Mouse (Mus musculus) hindbrain, embryonic 12.5 days (tissue): ENCODE results near the gene Rad51b. TPM values are rescaled to one million over a fixed set of nuclear protein-coding genes. Genes with fewer than 3 reads are reported as not detected.

Source experiments
- ATAC-seq: fragments of 200-750 bp; cut with Nextera tagmentation; 2 replicates; pipeline ENCODE4 v1.8.0; 2017; ENCODE audit warnings: moderate TSS enrichment; ENCODE audit not compliant: low FRiP score
- H3K27ac ChIP-seq: fragments of 300-500 bp; sonication (generic); 2 replicates; pipeline ENCODE4 v1.5.1; 2016; ENCODE audit warnings: mild to moderate bottlenecking
- H3K27me3 ChIP-seq: fragments of 300-500 bp; sonication (generic); 2 replicates; pipeline ENCODE4 v1.6.1; 2016; ENCODE audit warnings: mild to moderate bottlenecking
- H3K36me3 ChIP-seq: fragments of 300-500 bp; sonication (generic); 2 replicates; pipeline ENCODE4 v1.6.1; 2016; ENCODE audit warnings: mild to moderate bottlenecking
- H3K4me1 ChIP-seq: fragments of 300-500 bp; sonication (generic); 2 replicates; pipeline ENCODE4 v1.6.1; 2016
- H3K4me2 ChIP-seq: fragments of 300-500 bp; sonication (generic); replicated peaks from 2 replicates; pipeline ENCODE4 v1.6.1; 2016; ENCODE audit warnings: mild to moderate bottlenecking
- H3K4me3 ChIP-seq: fragments of 300-500 bp; sonication (generic); 2 replicates; pipeline ENCODE4 v1.5.1; 2016; ENCODE audit warnings: mild to moderate bottlenecking
- H3K9ac ChIP-seq: fragments of 300-500 bp; sonication (generic); 2 replicates; pipeline ENCODE4 v1.6.1; 2016; ENCODE audit warnings: mild to moderate bottlenecking, moderate library complexity
- H3K9me3 ChIP-seq: fragments of 300-500 bp; sonication (generic); replicated peaks from 2 replicates; pipeline ENCODE4 v1.6.1; 2016; ENCODE audit warnings: mild to moderate bottlenecking
- whole genome bisulfite sequencing: fragments of 180-500 bp; shearing (Covaris S2); methylation state at CpG from one replicate; pipeline ENCODE4 v1.1.7; 2016; 5-methylcytosine and 5-hydroxymethylcytosine counted together
- polyA plus RNA-seq: library from polyadenylated mRNA; unstranded; fragments of >200 nt; fragmentation: Nextera tagmentation; extraction: Ambion mirVana; gene quantifications from 2 replicates; pipeline ENCODE4 v1.2.1, GENCODE M21; 2016

Gene Rad51b
- polyA plus RNA-seq, 1 experiment from 2014 or later = 5.2 TPM

DNA sequence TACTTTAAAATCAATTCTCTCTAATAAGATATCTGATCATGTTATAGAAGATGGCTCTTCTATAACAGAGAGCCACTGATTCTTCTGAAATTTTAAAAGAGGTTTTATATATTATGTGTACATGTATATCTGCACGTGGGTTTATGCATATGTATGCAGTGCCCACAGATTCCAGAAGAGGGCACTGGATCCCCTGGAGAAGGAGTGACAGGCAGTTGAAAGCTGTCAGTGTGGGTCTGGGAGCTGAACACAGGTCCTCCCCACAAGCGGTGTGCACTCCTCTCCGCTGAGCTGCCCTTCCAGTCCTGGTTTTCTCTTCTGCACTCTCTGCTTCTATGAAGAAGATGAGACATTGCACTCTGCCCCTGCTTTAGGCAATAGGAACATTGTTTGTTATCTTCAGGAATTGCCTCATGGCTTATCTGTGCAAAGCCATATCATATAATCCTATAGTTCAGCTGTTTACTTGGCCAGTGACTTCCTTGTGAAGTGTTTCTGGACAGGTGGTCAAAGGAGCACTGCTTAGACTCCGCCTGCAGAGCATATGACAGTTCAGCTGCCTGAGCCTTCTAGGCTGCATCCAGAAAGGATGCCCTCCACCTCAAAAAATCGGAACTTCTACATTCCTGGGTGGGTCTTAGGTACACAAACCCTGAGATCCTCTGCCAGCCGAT, 485.5 kb downstream of the Rad51b start:
- Histone ChIP-seq H3K9me3 (peaks cover 4% of the 10 kb centered on the region; the same call in 1 of the 2 replicates), H3K36me3 (no peaks in the 10 kb centered on the region), H3K27me3 (no peaks in the 10 kb centered on the region), H3K4me2 (no peak overlapping the region), H3K4me3 (no peak overlapping the region), H3K27ac (no peak overlapping the region), H3K9ac (no peak overlapping the region), H3K4me1 (peaks cover 3% of the 10 kb centered on the region; the same call in 1 of the 2 replicates)
- ATAC-seq = no peak
- WGBS = 97% methylated on average over 6 of the region's 6 CpGs

DNA sequence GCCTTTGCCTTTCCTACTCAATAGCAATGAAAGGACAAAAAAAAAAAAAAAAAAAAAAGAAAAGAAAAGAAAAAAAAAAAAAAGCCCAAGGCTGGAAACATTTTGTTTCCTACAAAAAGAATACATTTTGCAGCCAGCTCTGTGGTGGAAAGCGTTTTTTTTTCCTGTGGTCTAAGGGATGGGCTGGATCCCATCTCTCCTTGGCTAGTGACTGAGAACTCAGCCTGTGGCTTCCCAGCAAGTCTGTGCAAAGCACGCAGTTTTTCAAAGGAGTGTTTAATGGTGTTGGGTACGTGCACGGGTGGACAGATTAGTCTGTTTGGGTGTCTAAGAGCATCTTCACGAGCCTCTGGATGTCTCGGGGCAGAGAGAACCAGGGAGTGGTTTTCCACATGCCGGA, 487.1 kb downstream of the Rad51b start:
- no peak for ATAC-seq
- WGBS = 68% methylated on average over 7 of the region's 7 CpGs

DNA sequence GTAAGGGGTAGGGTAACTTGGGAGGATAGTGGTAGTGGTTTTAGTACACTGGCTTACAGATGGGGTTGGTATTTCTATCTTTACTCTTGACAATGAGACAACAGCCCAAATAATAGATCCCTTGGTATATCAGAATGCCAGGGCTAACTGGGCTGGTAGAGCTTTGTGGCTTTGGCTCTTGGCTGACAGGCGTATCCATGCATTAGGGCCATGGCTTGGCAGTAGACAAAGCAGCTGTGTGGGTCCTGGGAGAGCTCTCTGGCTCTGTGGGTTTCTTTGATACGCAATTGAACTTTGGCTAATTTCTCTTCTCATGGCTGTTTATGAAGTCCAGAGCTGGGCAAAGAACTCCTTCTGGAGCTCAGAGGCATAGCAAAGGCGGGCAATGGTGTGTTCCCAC, 488.6 kb downstream of the Rad51b start:
- Histone ChIP-seq H3K27me3 (no peaks in the 10 kb centered on the region), H3K36me3 (no peaks in the 10 kb centered on the region), H3K9me3 (peaks cover 4% of the 10 kb centered on the region; the same call in 1 of the 2 replicates), H3K9ac (no peak overlapping the region), H3K4me1 (no peaks in the 10 kb centered on the region), H3K4me3 (no peak overlapping the region), H3K27ac (no peak overlapping the region), H3K4me2 (no peak overlapping the region)
- WGBS = 92% methylated on average over 3 of the region's 3 CpGs
- ATAC-seq = no peak

More for the DNA sequence above, 487.1 kb downstream of the Rad51b start:
- Histone ChIP-seq H3K9me3 (peaks cover 4% of the 10 kb centered on the region; the same call in 1 of the 2 replicates), H3K27me3 (no peaks in the 10 kb centered on the region), H3K27ac (no peak overlapping the region), H3K4me2 (no peak overlapping the region), H3K4me3 (no peak overlapping the region), H3K4me1 (peaks cover 3% of the 10 kb centered on the region; the same call in 1 of the 2 replicates), H3K36me3 (no peaks in the 10 kb centered on the region), H3K9ac (no peak overlapping the region)

DNA sequence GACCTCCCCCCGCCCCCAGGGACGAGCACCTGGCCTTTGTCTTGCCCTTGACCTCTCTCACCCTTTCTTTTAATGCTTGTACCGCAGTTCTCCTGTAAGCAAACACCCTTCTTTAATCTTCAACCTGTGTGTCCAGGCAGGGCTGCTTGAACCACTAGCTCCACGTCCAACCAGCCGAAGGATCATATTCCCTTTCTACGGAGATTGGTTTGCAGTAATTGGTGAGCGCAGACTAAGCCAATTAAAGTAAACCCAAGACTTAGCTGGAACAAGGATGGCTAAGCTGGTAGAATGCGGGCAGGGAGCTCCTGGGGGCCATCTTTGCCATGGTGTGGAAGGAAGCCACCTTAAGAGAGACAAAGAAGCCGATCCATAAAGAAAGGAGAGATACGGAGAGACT, 490.5 kb downstream of the Rad51b start:
- WGBS = 76% methylated on average over 10 of the region's 10 CpGs

DNA sequence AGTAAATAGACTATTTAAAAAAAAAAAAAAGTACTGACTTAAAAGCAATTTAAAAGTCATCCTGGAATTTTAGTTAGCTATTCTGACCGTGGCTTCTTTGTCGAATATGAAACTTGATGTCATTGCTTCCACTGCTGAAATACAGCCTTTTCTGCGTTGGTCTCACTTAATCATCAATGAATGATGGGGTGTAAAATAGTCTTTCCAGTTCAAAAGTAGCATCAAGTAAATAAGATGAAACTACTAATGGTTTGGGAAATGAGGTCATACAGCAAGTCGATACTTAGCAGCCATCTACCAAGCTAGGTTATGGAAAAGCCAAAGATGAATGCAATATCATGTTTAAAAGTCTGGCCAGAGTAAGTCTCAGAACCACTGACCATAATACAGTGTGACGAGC, 491.3 kb downstream of the Rad51b start:
- WGBS = 87% methylated on average over 5 of the region's 5 CpGs
- H3K4me2 ChIP-seq = no peak overlapping the region
- H3K27ac ChIP-seq = no peak overlapping the region
- no peaks in the 10 kb centered on the region for H3K9me3 ChIP-seq
- no peak overlapping the region for H3K4me3 ChIP-seq
- H3K9ac ChIP-seq = no peak overlapping the region
- H3K27me3 ChIP-seq = no peaks in the 10 kb centered on the region
- ATAC-seq = no peak
- H3K36me3 ChIP-seq = no peaks in the 10 kb centered on the region
- H3K4me1 ChIP-seq = no peaks in the 10 kb centered on the region

More for the DNA sequence above, 490.5 kb downstream of the Rad51b start:
- no peak for ATAC-seq
- Histone ChIP-seq H3K4me3 (no peak overlapping the region), H3K4me2 (no peak overlapping the region), H3K27me3 (no peaks in the 10 kb centered on the region), H3K9ac (no peak overlapping the region), H3K27ac (no peak overlapping the region), H3K4me1 (no peaks in the 10 kb centered on the region), H3K9me3 (peaks cover 3% of the 10 kb centered on the region; the same call in 1 of the 2 replicates), H3K36me3 (no peaks in the 10 kb centered on the region)

DNA sequence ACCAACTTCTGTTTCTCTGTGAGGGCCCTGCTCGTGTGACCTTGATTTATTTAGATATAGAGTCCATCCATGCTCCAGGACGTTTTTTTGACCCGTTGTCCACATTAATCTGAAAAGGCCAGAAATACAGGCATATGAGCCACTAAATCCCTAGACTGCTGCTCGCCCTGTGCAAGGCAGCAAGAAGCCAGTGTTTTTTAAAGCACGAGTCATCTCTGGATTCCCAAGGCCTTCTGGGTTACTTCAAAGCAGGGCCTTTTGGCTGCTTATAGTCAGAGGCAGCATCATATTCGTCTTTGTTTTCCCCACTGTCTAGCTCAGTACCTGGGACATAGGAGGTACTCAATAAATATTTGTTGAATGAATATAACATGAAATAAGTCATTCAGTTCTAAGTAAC, 492.4 kb downstream of the Rad51b start:
- H3K27me3 ChIP-seq = no peaks in the 10 kb centered on the region
- H3K9me3 ChIP-seq = no peaks in the 10 kb centered on the region
- no peak overlapping the region for H3K27ac ChIP-seq
- H3K36me3 ChIP-seq = no peaks in the 10 kb centered on the region
- H3K4me2 ChIP-seq = no peak overlapping the region
- H3K9ac ChIP-seq = no peak overlapping the region
- H3K4me1 ChIP-seq = no peaks in the 10 kb centered on the region
- no peak for ATAC-seq
- H3K4me3 ChIP-seq = no peak overlapping the region
- WGBS = 87% methylated on average over 6 of the region's 6 CpGs

DNA sequence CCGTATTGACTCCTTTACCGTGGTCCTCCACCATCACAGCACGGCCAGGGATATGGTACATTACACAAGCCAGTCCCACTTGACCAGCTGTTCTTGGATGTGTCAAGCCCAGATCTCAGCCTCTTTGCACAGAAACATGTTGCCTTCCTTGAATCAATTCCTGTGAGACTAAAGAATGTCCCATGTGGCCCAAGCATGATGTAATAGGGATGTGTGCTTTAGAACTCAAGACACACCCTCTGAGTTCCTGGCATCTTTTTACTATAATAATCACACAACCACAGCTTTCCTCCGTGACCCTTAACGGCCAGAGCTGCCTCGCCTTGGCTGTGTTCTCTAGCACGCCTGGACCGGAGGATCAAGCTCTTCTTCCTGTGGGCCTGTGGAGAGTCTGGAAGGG, 496.3 kb downstream of the Rad51b start:
- Histone ChIP-seq H3K9ac (no peak overlapping the region), H3K27ac (0 out of 2 replicates have a peak overlapping the region, but pooled peaks have one; percentile 12), H3K9me3 (no peaks in the 10 kb centered on the region), H3K4me1 (peaks cover 2% of the 10 kb centered on the region), H3K36me3 (no peaks in the 10 kb centered on the region), H3K4me2 (no peak overlapping the region), H3K4me3 (no peak overlapping the region), H3K27me3 (no peaks in the 10 kb centered on the region)
- ATAC-seq = no peak
- 83% methylated on average over 8 of the region's 8 CpGs for WGBS

DNA sequence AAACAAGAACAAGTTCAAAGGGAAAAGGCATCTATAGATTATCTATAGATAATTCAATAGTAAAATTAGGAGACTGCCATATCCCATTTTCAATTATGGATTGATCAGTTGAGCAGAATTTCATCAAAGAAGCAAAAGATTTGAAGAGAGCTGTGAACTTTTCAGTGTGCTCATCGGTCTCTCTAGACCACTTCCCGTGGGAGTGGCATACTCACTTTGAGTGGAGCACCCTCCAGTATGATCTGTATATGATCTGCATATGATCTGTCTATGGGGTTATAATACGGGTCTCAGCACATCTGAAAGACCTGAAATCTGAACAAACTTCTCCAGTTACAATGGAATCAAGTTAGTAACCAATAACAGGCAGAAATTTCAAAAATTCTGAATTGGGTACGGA, 497.7 kb downstream of the Rad51b start:
- WGBS = 93% methylated on average over 4 of the region's 4 CpGs
- ATAC-seq = no peak
- H3K36me3 ChIP-seq = no peaks in the 10 kb centered on the region
- H3K4me1 ChIP-seq = peaks cover 2% of the 10 kb centered on the region
- H3K27me3 ChIP-seq = no peaks in the 10 kb centered on the region
- H3K4me3 ChIP-seq = no peak overlapping the region
- H3K4me2 ChIP-seq = no peak overlapping the region
- H3K9ac ChIP-seq = no peak overlapping the region
- H3K9me3 ChIP-seq = no peaks in the 10 kb centered on the region
- no peak overlapping the region for H3K27ac ChIP-seq

DNA sequence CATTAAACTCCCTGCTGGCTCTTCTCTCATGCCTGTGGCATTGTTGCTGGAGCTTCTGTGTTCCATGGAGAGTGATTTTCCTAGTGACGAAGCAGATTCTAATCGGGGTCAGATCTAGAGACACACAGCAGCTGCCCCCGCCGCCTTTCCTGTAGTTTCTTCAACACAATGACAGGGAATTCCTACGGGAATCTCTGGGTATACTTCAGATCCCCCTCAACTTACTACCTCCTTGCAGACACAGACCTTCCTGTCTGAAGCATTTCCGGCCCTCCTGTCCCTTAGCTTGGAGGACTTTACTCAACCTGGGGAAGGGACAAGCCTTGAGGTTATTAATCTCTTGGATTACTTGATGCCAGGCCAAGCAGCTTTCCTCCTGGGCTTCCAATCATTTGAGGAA, 499.2 kb downstream of the Rad51b start:
- H3K27me3 ChIP-seq = no peaks in the 10 kb centered on the region
- H3K9me3 ChIP-seq = no peaks in the 10 kb centered on the region
- H3K4me1 ChIP-seq = peaks cover 2% of the 10 kb centered on the region
- no peak for ATAC-seq
- no peak overlapping the region for H3K4me3 ChIP-seq
- H3K4me2 ChIP-seq = no peak overlapping the region
- H3K9ac ChIP-seq = no peak overlapping the region
- no peaks in the 10 kb centered on the region for H3K36me3 ChIP-seq
- 60% methylated on average over 6 of the region's 6 CpGs for WGBS
- H3K27ac ChIP-seq = no peak overlapping the region

DNA sequence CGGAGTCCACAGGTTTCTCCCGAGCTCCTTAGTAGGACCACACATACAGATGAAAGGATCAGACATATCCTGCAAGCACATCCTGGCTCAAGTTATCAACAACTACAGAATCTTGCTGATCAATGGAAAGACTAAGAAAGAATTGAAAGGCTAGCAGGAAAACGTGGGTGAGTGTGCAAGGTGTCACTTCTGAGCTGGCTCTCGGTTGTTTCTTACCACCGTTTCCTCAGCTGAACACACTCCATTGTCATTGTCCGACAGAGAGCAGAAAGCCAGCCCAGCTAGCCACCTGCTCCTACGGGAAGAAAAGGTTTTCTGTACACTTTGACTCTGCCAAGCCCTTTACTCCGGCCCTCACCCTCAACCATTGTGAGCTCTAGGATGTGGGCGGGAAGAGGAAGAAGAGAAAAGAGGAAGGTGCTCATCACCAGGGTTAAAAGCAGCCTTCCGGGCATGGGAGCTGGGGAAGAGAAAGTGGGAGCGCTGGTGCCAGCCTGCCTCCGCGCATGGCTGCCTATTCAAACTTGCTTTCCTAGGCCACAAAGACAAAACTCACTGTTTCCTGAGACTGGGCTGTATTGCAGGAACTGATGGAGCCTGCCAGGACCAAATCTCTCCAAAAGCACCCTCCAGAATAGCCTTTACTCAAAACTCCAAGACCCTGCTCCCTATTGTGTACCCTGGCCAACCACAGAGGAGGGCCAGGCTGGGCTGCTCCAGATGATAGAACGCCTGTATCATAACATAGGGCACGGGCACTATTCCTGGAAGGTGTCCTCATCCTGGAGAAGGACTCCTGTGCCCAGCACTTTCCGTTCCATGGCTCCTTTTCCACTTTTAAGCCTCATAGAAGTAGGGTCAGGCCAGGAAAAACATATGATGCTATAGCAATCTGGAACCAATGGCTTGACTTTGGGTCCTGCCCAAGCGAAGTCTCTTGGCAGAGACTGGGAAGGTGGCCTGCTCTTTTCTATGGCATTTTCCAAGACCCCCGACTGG, 500.0 kb downstream of the Rad51b start:
- H3K4me3 ChIP-seq = no peak overlapping the region
- H3K27ac ChIP-seq = no peak overlapping the region
- H3K4me2 ChIP-seq = no peak overlapping the region
- H3K27me3 ChIP-seq = no peaks in the 10 kb centered on the region
- no peaks in the 10 kb centered on the region for H3K9me3 ChIP-seq
- H3K9ac ChIP-seq = no peak overlapping the region
- peaks cover 2% of the 10 kb centered on the region for H3K4me1 ChIP-seq
- ATAC-seq = no peak
- WGBS = 78% methylated on average over 18 of the region's 18 CpGs
- H3K36me3 ChIP-seq = no peaks in the 10 kb centered on the region

DNA sequence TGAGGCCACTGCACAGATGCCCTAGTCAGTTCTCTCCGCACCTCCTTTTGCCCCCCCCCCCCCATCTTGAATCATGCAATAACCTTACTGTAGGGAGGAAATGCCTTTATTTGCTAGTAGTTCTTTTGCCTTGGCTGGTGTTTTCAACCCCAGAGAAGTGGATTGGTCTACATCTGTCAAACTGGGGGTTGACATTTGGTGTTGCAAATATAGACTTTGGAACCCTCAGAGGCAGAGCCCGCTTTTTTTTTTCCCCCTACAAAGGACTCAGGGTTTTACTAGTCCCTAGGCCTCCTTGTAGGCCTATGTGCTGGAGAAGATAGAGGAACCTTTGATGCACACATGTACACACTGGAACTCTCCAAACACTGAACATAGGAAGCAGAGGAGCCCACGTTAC, 501.4 kb downstream of the Rad51b start:
- H3K9me3 ChIP-seq = no peaks in the 10 kb centered on the region
- H3K9ac ChIP-seq = no peak overlapping the region
- no peaks in the 10 kb centered on the region for H3K27me3 ChIP-seq
- H3K4me1 ChIP-seq = peaks cover 2% of the 10 kb centered on the region
- ATAC-seq = no peak
- H3K27ac ChIP-seq = no peak overlapping the region
- WGBS = 92% methylated on average over 3 of the region's 3 CpGs
- H3K4me3 ChIP-seq = no peak overlapping the region
- no peaks in the 10 kb centered on the region for H3K36me3 ChIP-seq
- no peak overlapping the region for H3K4me2 ChIP-seq

DNA sequence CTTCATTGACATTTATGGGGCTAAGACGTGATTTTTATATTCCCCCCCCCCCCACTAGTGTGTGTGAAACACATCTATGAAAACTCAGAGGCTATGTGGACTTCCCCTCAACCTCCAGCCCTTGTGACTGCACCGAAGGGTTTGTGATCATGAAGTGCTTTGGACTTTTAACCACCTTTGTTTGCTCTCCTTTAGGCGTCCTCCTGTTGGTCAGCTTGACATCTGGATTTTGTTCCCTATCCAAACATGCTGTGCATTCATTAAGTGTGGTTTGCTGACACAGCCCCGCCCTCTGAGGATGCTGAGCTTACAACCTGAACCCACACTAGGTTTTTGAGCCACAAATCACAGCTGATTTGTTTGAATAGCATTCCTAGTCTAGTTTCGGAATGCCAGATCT, 502.3 kb downstream of the Rad51b start:
- H3K27me3 ChIP-seq = no peaks in the 10 kb centered on the region
- H3K4me3 ChIP-seq = no peak overlapping the region
- WGBS = 68% methylated on average over 5 of the region's 5 CpGs
- peaks cover 4% of the 10 kb centered on the region for H3K4me1 ChIP-seq
- H3K9me3 ChIP-seq = no peaks in the 10 kb centered on the region
- ATAC-seq = no peak
- H3K27ac ChIP-seq = no peak overlapping the region
- no peak overlapping the region for H3K4me2 ChIP-seq
- H3K36me3 ChIP-seq = no peaks in the 10 kb centered on the region
- H3K9ac ChIP-seq = no peak overlapping the region
